Mouse (Mus musculus) G1E (cell line): ENCODE results near the gene Ablim2. TPM values are rescaled to one million over a fixed set of nuclear protein-coding genes. Genes with fewer than 3 reads are reported as not detected.

Experiments used
- ATAC-seq: 2 replicates; pipeline ENCODE4 v1.8.0; 2016; ENCODE audit warnings: mild to moderate bottlenecking; ENCODE audit not compliant: insufficient number of reproducible peaks, poor library complexity, low FRiP score, severe bottlenecking; ENCODE audit errors: extremely low read depth
- DNase-seq: peaks from one replicate; pipeline ENCODE4 v3.0.0; 2012; ENCODE audit warnings: low spot score
- H3K27me3 ChIP-seq: 2 replicates; pipeline ENCODE4 v1.6.1; 2012; ENCODE audit warnings: mild to moderate bottlenecking, low read length, inconsistent platforms; ENCODE audit not compliant: insufficient read depth
- H3K36me3 ChIP-seq: replicated peaks from 2 replicates; pipeline ENCODE3; 2012; ENCODE audit warnings: mild to moderate bottlenecking, inconsistent platforms
- H3K4me1 ChIP-seq: 2 replicates; pipeline ENCODE4 v1.6.1; 2012; ENCODE audit warnings: low read depth, low read length, inconsistent platforms, mixed read lengths; ENCODE audit not compliant: insufficient read depth
- H3K4me3 ChIP-seq: 2 replicates; pipeline ENCODE4 v1.5.1; 2012; ENCODE audit warnings: low read depth, mild to moderate bottlenecking, inconsistent platforms, low read length, moderate library complexity, mixed read lengths
- H3K9me3 ChIP-seq: replicated peaks from 2 replicates; pipeline ENCODE4 v1.6.1; 2012; ENCODE audit warnings: inconsistent platforms
- CTCF ChIP-seq: IDR thresholded peaks from 2 replicates; pipeline ENCODE4 v1.5.1; 2012; ENCODE audit warnings: low read depth, low read length, inconsistent platforms, mixed read lengths
- GATA1 ChIP-seq: IDR thresholded peaks from 2 replicates; pipeline ENCODE4 v1.6.1; 2012; ENCODE audit warnings: borderline replicate concordance, low read length, inconsistent platforms, mixed read lengths
- GATA2 ChIP-seq: IDR thresholded peaks from 2 replicates; pipeline ENCODE4 v1.6.1; 2012; ENCODE audit warnings: low read depth, low read length, inconsistent platforms, borderline replicate concordance
- POLR2AphosphoS5 ChIP-seq: IDR thresholded peaks from 2 replicates; pipeline ENCODE4 v1.6.1; 2012; ENCODE audit warnings: low read depth, low read length, inconsistent platforms; ENCODE audit not compliant: insufficient replicate concordance
- TAL1 ChIP-seq: conservative IDR thresholded peaks from 2 replicates; pipeline ENCODE4 v1.6.1; 2012; ENCODE audit warnings: low read depth, low read length, inconsistent platforms, mixed read lengths
- polyA plus RNA-seq: library from polyadenylated mRNA; stranded (reverse); fragments of >175 nt; gene quantifications from 2 replicates; pipeline ENCODE4 v1.2.3, GENCODE M21; 2012
- total RNA-seq, 2 experiments: library from RNA; stranded (forward) in 1 of 2; stranded (reverse) in 1 of 2; fragments of 200-1000 nt in 1 of 2; fragments of >200 nt in 1 of 2; fragmentation: Nextera tagmentation in 1 of 2; gene quantifications; 2 replicates each; pipeline ENCODE4 v1.2.3; 2014 to 2017

Ablim2 gene
- total and polyA plus RNA-seq, 3 experiments, result 0.16 TPM; not detected in 2

DNA sequence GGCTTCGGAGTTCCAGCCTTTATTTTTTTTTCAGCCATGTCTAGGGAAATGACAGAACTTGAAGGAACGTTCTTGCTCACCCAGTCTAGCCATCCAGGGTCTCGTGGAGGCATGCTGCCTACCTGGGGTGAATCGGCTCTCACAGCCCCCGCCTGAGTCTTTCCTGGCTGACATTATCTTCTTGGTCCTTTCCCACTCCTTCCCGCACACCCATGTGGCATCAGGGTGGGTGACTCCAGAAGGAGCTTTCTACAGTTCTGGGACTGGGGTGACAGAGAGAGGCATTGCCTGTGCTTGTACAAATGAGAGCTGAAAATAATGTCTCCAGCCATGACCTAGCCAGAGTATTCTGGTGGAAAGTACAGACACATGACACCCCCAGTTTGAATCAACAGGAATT is 163.5 kb downstream of the Ablim2 start:
- Histone ChIP-seq H3K4me3 (no peak overlapping the region), H3K4me1 (no peaks in the 10 kb centered on the region), H3K27me3 (no peaks in the 10 kb centered on the region), H3K9me3 (no peaks in the 10 kb centered on the region), H3K36me3 (no peaks in the 10 kb centered on the region)
- no peak for ATAC-seq
- TF ChIP-seq CTCF (no peak), GATA2 (no peak), POLR2AphosphoS5 (no peak), TAL1 (no peak), GATA1 (no peak)
- DNase-seq, result no peak

DNA sequence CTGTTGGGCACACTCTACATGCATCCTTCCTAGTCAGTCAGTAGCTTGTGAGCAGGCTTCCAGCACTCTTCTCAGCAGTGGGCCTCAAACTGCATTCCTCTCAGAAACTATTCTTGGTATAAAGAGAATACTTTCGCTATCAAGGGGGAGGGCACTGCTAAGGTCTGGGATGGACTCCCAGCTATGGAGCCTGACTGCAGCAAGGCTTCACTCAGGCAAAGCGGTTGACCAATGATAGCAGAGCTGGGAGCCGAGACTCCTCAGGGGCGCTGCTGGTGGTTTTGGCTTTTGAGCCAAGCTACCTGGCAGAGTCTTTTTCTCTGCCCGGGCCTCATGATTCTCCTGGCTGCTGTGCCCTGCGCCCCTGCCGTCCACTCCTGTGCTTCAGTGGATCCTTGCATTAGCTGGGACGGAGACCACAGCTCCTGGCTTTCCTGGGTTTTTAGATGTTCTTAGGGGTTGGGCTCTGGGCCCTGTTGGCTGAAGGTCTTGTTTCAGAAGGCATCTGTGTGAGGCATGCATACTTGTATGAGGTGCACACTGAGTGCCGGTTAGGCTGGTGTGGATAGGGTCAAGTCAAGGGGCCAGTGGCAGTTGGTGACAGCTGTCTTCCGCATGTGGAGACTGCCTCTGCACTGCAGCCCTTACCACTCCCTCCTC is 164.0 kb downstream of the Ablim2 start:
- Histone ChIP-seq H3K27me3 (no peaks in the 10 kb centered on the region), H3K9me3 (no peaks in the 10 kb centered on the region), H3K4me1 (no peaks in the 10 kb centered on the region), H3K36me3 (no peaks in the 10 kb centered on the region), H3K4me3 (no peak overlapping the region)
- TF ChIP-seq POLR2AphosphoS5 (no peak), CTCF (no peak), TAL1 (no peak), GATA2 (no peak), GATA1 (no peak)
- DNase-seq, result no peak
- no peak for ATAC-seq

DNA sequence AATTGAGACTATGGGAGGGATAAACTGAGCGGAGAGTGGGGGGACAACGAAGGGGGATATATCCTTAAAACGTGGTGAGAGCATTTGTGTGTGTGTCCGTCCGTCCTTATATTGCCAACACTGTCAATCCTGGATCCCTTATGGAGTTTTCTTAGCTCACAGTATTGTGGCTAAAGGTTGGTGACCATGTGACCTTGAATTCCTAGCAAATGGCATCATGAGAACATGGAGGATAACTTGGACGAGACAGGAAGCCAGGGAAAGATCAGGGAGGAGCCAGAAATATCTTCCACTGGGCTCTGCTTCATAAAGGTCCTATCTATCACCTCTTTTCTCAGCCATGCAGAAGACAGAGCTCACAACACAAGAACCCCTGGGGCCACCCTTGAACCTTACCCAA is 165.8 kb downstream of the Ablim2 start:
- Histone ChIP-seq H3K9me3 (no peaks in the 10 kb centered on the region), H3K36me3 (no peaks in the 10 kb centered on the region), H3K4me1 (no peaks in the 10 kb centered on the region), H3K4me3 (no peak overlapping the region), H3K27me3 (no peaks in the 10 kb centered on the region)
- ATAC-seq (no peak), DNase-seq (no peak)
- no peak for TF ChIP-seq GATA1
- TF ChIP-seq TAL1, result no peak
- no peak for TF ChIP-seq POLR2AphosphoS5
- no peak for TF ChIP-seq GATA2
- no peak for TF ChIP-seq CTCF

DNA sequence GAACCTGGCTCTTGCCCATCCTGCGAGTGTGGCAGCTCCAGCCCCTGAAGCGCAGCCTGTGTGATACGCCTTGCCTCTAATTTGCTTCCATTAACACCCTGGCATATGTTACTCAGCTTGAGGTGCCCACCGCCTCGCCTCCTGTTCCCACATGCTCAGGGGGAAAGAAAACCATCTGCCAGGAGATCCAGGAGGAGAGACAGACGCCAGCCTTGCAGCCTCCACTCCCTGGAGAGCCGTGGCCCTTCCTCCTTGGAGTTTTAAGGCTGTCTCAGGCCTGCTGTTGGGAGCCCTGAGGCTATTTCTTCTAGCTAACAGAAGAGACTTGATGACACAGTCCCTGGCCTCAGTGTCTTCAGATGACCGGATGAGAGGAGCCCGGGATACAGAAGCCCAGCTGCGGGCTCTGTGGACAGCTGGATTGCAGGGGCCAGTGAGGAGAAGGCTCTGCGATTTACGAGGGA is 167.5 kb downstream of the Ablim2 start:
- DNase-seq (no peak), ATAC-seq (no peak)
- no peaks in the 10 kb centered on the region for H3K4me1 ChIP-seq
- H3K9me3 ChIP-seq, result no peaks in the 10 kb centered on the region
- no peaks in the 10 kb centered on the region for H3K27me3 ChIP-seq
- TF ChIP-seq TAL1 (no peak), GATA1 (no peak), CTCF (no peak), GATA2 (no peak), POLR2AphosphoS5 (no peak)
- no peak overlapping the region for H3K4me3 ChIP-seq
- no peaks in the 10 kb centered on the region for H3K36me3 ChIP-seq

DNA sequence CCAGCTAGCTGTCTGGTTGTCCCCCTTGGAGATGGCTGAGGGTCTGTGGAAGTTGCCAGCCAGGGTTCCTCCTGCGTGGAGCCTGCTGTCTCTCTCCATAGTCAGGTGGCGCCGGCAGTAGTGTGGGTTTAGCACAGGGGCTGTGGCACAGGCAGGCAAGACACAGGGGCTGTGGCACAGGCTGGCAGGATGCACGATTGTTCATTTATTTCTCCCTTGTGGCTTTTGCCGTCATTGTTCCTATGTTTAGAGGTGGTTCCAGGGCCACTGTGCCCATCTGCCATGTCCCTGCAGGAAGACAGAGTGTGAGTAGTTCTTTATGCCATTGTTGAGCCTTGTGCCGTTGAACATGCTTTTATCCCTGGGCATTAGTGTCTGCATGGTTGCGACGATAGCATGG is 168.8 kb downstream of the Ablim2 start:
- Histone ChIP-seq H3K9me3 (no peaks in the 10 kb centered on the region), H3K4me1 (no peaks in the 10 kb centered on the region), H3K36me3 (no peaks in the 10 kb centered on the region), H3K27me3 (no peaks in the 10 kb centered on the region), H3K4me3 (no peak overlapping the region)
- DNase-seq (no peak), ATAC-seq (no peak)
- TF ChIP-seq CTCF (no peak), GATA2 (no peak), TAL1 (no peak), POLR2AphosphoS5 (no peak), GATA1 (no peak)

DNA sequence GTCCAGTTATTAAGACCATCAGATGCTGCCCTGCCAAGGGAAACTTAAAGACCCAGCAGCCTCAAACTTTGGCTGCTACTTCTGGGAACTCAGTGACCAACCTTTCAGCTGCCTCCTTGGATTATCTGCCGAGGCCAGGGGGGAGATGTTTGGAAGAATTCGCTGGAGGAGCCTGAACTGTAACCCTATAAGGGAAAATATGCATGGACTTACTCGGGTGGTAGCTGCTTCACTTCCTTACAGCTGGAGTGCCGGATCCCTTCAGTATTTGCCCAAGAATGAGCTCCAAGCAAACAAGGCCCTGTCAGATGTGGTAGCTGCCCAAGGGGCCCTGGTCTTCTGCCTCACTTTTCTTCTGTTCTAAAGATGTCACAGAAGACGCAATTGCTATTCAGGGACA is 173.6 kb downstream of the Ablim2 start:
- no peak for TF ChIP-seq GATA2
- TF ChIP-seq POLR2AphosphoS5, result no peak
- no peak for TF ChIP-seq GATA1
- no peak for TF ChIP-seq TAL1
- TF ChIP-seq CTCF, result no peak
- Histone ChIP-seq H3K27me3 (no peaks in the 10 kb centered on the region), H3K9me3 (no peaks in the 10 kb centered on the region), H3K4me1 (no peaks in the 10 kb centered on the region), H3K4me3 (no peak overlapping the region), H3K36me3 (no peaks in the 10 kb centered on the region)
- DNase-seq (no peak), ATAC-seq (no peak)

DNA sequence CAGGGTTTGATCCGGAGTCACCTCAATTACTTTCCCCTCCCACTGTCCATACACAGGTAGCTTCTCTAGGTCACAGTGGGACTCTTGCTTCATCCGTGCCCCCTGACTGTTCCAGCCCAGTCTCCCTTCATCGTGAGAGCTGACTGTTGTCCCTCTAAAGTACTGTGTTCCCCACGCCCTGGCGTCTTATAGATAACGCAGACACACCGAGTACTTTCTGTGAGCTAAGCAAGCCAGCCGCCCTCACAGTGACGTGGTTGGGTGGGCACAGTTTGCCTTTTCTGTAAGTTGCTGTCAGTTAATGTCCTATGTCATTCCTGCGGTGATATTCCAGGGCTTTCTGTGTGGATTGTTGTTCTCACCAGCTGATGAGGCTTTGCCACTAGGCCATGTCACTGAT is 175.4 kb downstream of the Ablim2 start:
- ATAC-seq (no peak), DNase-seq (no peak)
- no peaks in the 10 kb centered on the region for H3K9me3 ChIP-seq
- TF ChIP-seq GATA1, result no peak
- TF ChIP-seq GATA2, result no peak
- no peak for TF ChIP-seq TAL1
- TF ChIP-seq CTCF, result no peak
- TF ChIP-seq POLR2AphosphoS5, result no peak
- H3K4me1 ChIP-seq, result no peaks in the 10 kb centered on the region
- H3K4me3 ChIP-seq, result no peak overlapping the region
- H3K36me3 ChIP-seq, result no peaks in the 10 kb centered on the region
- no peaks in the 10 kb centered on the region for H3K27me3 ChIP-seq

Other genes with a start within 250 kb of the Ablim2 start
- gene Cpz, start 232.2 kb upstream of the Ablim2 start, total RNA-seq (2014; fragmentation: Nextera tagmentation), result 9.7 and 15.1 TPM in 2 replicates
- 19.8 and 22.4 TPM in 2 replicates for gene Cpz, start 232.2 kb upstream of the Ablim2 start, total RNA-seq (2017)
- 6.0 and 6.8 TPM in 2 replicates for gene Cpz, start 232.2 kb upstream of the Ablim2 start, polyA plus RNA-seq
- gene Trmt44, start 182.8 kb upstream of the Ablim2 start, total RNA-seq (2014; fragmentation: Nextera tagmentation), result 14.7 and 16.4 TPM in 2 replicates
- gene Trmt44, start 182.8 kb upstream of the Ablim2 start, total RNA-seq (2017), result 15.0 and 18.0 TPM in 2 replicates
- 4.2 and 5.9 TPM in 2 replicates for gene Trmt44, start 182.8 kb upstream of the Ablim2 start, polyA plus RNA-seq
- 36.1 and 41.2 TPM in 2 replicates for gene Acox3, start 174.8 kb upstream of the Ablim2 start, total RNA-seq (2014; fragmentation: Nextera tagmentation)
- gene Acox3, start 174.8 kb upstream of the Ablim2 start, total RNA-seq (2017), result 49.0 and 51.8 TPM in 2 replicates
- gene Acox3, start 174.8 kb upstream of the Ablim2 start, polyA plus RNA-seq, result 6.0 and 8.5 TPM in 2 replicates
- not detected in 2 replicates for gene Htra3, start 78.1 kb upstream of the Ablim2 start, total RNA-seq (2014; fragmentation: Nextera tagmentation)
- gene Htra3, start 78.1 kb upstream of the Ablim2 start, total RNA-seq (2017), result 0.17 TPM in 1 of 2 replicates, not detected in the other
- not detected in 2 replicates for gene Htra3, start 78.1 kb upstream of the Ablim2 start, polyA plus RNA-seq
- gene Sh3tc1, start 17.9 kb upstream of the Ablim2 start, total RNA-seq (2014; fragmentation: Nextera tagmentation), result not detected in 2 replicates
- 0.05 TPM in 1 of 2 replicates, not detected in the other for gene Sh3tc1, start 17.9 kb upstream of the Ablim2 start, total RNA-seq (2017)
- 0.01 TPM in 1 of 2 replicates, not detected in the other for gene Sh3tc1, start 17.9 kb upstream of the Ablim2 start, polyA plus RNA-seq
- gene Afap1, start 135.4 kb downstream of the Ablim2 start, total RNA-seq (2014; fragmentation: Nextera tagmentation), result not detected in 2 replicates
- gene Afap1, start 135.4 kb downstream of the Ablim2 start, total RNA-seq (2017), result 0.06 and 0.16 TPM in 2 replicates
- gene Afap1, start 135.4 kb downstream of the Ablim2 start, polyA plus RNA-seq, result not detected in 2 replicates